Mouse (Mus musculus): ENCODE measurements around the gene Cactin.

GRCm38 (mm10) chr10:81319741-81320549 lies 958 bp upstream of the Cactin start:
- no peak for TF ChIP-seq CTCF (conservative IDR thresholded peaks at IDR 0.05; ENCODE audit: insufficient read depth, insufficient read length, low read depth, low read length)
- no peak for TF ChIP-seq POLR2A (IDR thresholded peaks at IDR 0.05; ENCODE audit: low read depth, low read length)

All from kidney, adult 2 months (tissue).